20 mouse cellular contexts compared by ENCODE assay signal in genomic region chr3:126324872-126325498, GRCm38 (mm10). TPM values are rescaled to one million over a fixed set of nuclear protein-coding genes. Genes with fewer than 3 reads are reported as not detected.
DNase-seq lines count a peak whose midpoint lies in the region; ATAC-seq lines count a peak whose summit lies in the region.
"Had no signal": no experiment of that assay in that cellular context is flagged by ENCODE, and none has a peak within 500 bp of the region (broad histone marks: within the 10 kb centered on the region; RNA-seq: fewer than 3 reads in every experiment).

No protein-coding gene starts in this region.

- no peak for DNase-seq in forebrain, embryonic 11.5 days (ENCODE audit: low spot score)
- no peak for DNase-seq in forebrain, embryonic 10.5 days (ENCODE audit: extremely low spot score, low spot score)
- DNase-seq in embryo, embryonic 11.5 days (ENCODE audit: low read depth, low spot score) = peak; percentile 11
- DNase-seq in spleen, adult 12 weeks (ENCODE audit: low spot score) = no peak
- no peak for DNase-seq in adrenal gland, postnatal 4 days (ENCODE audit: low spot score in 2 of 2)
- DNase-seq: B cell, adult 2 months; cerebellum, adult 11 months; gastrocnemius, adult 2 months; heart, postnatal 4 days; kidney, adult 2 months; kidney, postnatal 25 days; layer of hippocampus, adult 9-11 months; right cerebral cortex, postnatal 14 days had no signal

- no peak overlapping the region for H3K9ac ChIP-seq in forebrain, embryonic 11.5 days (ENCODE audit: low read length)
- H3K9ac ChIP-seq in intestine, embryonic 15.5 days = no peak overlapping the region
- H3K9ac ChIP-seq in intestine, embryonic 16.5 days (ENCODE audit: low read depth, low read length) = no peak overlapping the region
- H3K9ac ChIP-seq in limb, embryonic 13.5 days = no peak overlapping the region
- H3K9ac ChIP-seq: liver, embryonic 12.5 days had no signal

- 37% methylated on average over 4 of the region's 4 CpGs for WGBS in forebrain, embryonic 11.5 days
- WGBS in forebrain, embryonic 10.5 days = 61% methylated on average over 4 of the region's 4 CpGs
- WGBS in intestine, embryonic 15.5 days = 43% methylated on average over 4 of the region's 4 CpGs
- 49% methylated on average over 4 of the region's 4 CpGs for WGBS in intestine, embryonic 16.5 days
- 35% methylated on average over 4 of the region's 4 CpGs for WGBS in limb, embryonic 13.5 days

- no peaks in the 10 kb centered on the region for H3K9me3 ChIP-seq in forebrain, embryonic 11.5 days (ENCODE audit: control insufficient read depth, low read length)
- no peaks in the 10 kb centered on the region for H3K9me3 ChIP-seq in forebrain, embryonic 10.5 days
- H3K9me3 ChIP-seq in intestine, embryonic 15.5 days = no peaks in the 10 kb centered on the region
- H3K9me3 ChIP-seq in intestine, embryonic 16.5 days (ENCODE audit: control insufficient read depth, low read length) = no peaks in the 10 kb centered on the region
- no peaks in the 10 kb centered on the region for H3K9me3 ChIP-seq in limb, embryonic 13.5 days
- H3K9me3 ChIP-seq: liver, embryonic 12.5 days had no signal

- no peaks in the 10 kb centered on the region for H3K27me3 ChIP-seq in forebrain, embryonic 11.5 days (ENCODE audit: control insufficient read depth, insufficient read depth, low read length)
- H3K27me3 ChIP-seq in forebrain, embryonic 10.5 days (ENCODE audit: poor library complexity, severe bottlenecking) = no peaks in the 10 kb centered on the region
- H3K27me3 ChIP-seq in intestine, embryonic 15.5 days (replicated peaks) = no peaks in the 10 kb centered on the region
- no peaks in the 10 kb centered on the region for H3K27me3 ChIP-seq in intestine, embryonic 16.5 days (replicated peaks; ENCODE audit: control insufficient read depth, insufficient read depth, low read length)
- H3K27me3 ChIP-seq in limb, embryonic 13.5 days = no peaks in the 10 kb centered on the region
- H3K27me3 ChIP-seq: liver, embryonic 12.5 days had no signal

- no peak overlapping the region for H3K4me2 ChIP-seq in forebrain, embryonic 11.5 days (ENCODE audit: low read depth, low read length, severe bottlenecking)
- H3K4me2 ChIP-seq in intestine, embryonic 15.5 days (replicated peaks) = no peak overlapping the region
- no peak overlapping the region for H3K4me2 ChIP-seq in intestine, embryonic 16.5 days (ENCODE audit: low read depth, low read length)
- no peak overlapping the region for H3K4me2 ChIP-seq in limb, embryonic 13.5 days (replicated peaks)
- H3K4me2 ChIP-seq: heart, embryonic 11.5 days; liver, embryonic 12.5 days had no signal

- no peaks in the 10 kb centered on the region for H3K4me1 ChIP-seq in forebrain, embryonic 11.5 days (replicated peaks; ENCODE audit: control insufficient read depth, insufficient read depth, low read length)
- peaks cover 6% of the 10 kb centered on the region for H3K4me1 ChIP-seq in forebrain, embryonic 10.5 days
- no peaks in the 10 kb centered on the region for H3K4me1 ChIP-seq in intestine, embryonic 15.5 days (replicated peaks)
- H3K4me1 ChIP-seq in intestine, embryonic 16.5 days (ENCODE audit: control insufficient read depth, insufficient read depth, low read length) = no peaks in the 10 kb centered on the region; the same call in 1 of the 2 replicates
- peaks cover 15% of the 10 kb centered on the region; the same call in 1 of the 2 replicates for H3K4me1 ChIP-seq in limb, embryonic 13.5 days
- H3K4me1 ChIP-seq: liver, embryonic 12.5 days had no signal

- ATAC-seq in forebrain, embryonic 11.5 days (replicated peaks; ENCODE audit: low FRiP score) = 0 out of 2 replicates have a peak, but pooled peaks have one; percentile 19
- ATAC-seq in intestine, embryonic 15.5 days = peak; percentile 43; the same call in 1 of the 2 replicates
- no peak for ATAC-seq in intestine, embryonic 16.5 days
- peak; percentile 35; the same call in 1 of the 2 replicates for ATAC-seq in limb, embryonic 13.5 days (ENCODE audit: low FRiP score, low read depth)
- ATAC-seq: liver, embryonic 12.5 days had no signal

- no peaks in the 10 kb centered on the region for H3K36me3 ChIP-seq in forebrain, embryonic 11.5 days (ENCODE audit: control insufficient read depth, insufficient read depth, low read length)
- no peaks in the 10 kb centered on the region for H3K36me3 ChIP-seq in forebrain, embryonic 10.5 days (replicated peaks)
- H3K36me3 ChIP-seq in intestine, embryonic 15.5 days = no peaks in the 10 kb centered on the region
- no peaks in the 10 kb centered on the region for H3K36me3 ChIP-seq in intestine, embryonic 16.5 days (ENCODE audit: control insufficient read depth, insufficient read depth, low read length)
- H3K36me3 ChIP-seq in limb, embryonic 13.5 days = no peaks in the 10 kb centered on the region
- H3K36me3 ChIP-seq: liver, embryonic 12.5 days had no signal

- no peak overlapping the region for H3K27ac ChIP-seq in forebrain, embryonic 11.5 days (ENCODE audit: low read depth, low read length)
- no peak overlapping the region for H3K27ac ChIP-seq in forebrain, embryonic 10.5 days
- H3K27ac ChIP-seq in intestine, embryonic 15.5 days = no peak overlapping the region
- H3K27ac ChIP-seq in intestine, embryonic 16.5 days (ENCODE audit: low read length) = no peak overlapping the region
- H3K27ac ChIP-seq in limb, embryonic 13.5 days = no peak overlapping the region
- H3K27ac ChIP-seq: gastrocnemius, adult 2 months; liver, embryonic 12.5 days had no signal

- H3K4me3 ChIP-seq in forebrain, embryonic 11.5 days (ENCODE audit: low read depth, low read length) = no peak overlapping the region
- no peak overlapping the region for H3K4me3 ChIP-seq in forebrain, embryonic 10.5 days
- H3K4me3 ChIP-seq in intestine, embryonic 15.5 days (replicated peaks) = no peak overlapping the region
- H3K4me3 ChIP-seq in intestine, embryonic 16.5 days (ENCODE audit: low read length) = no peak overlapping the region
- no peak overlapping the region for H3K4me3 ChIP-seq in limb, embryonic 13.5 days
- H3K4me3 ChIP-seq: erythroblast, embryonic 14.5 days; gastrocnemius, adult 2 months; liver, embryonic 12.5 days had no signal

RNA-seq across cellular contexts. Expression of gene Arsj, which starts 38.5 kb away (rescaled TPM):
- 0.15 and 0.20 TPM in 2 replicates for polyA plus RNA-seq in forebrain, embryonic 11.5 days (2014; fragmentation: Nextera tagmentation; extraction: Ambion mirVana)
- polyA plus RNA-seq in forebrain, embryonic 10.5 days (2016; fragmentation: Nextera tagmentation; extraction: Ambion mirVana) = 0.05 and 0.10 TPM in 2 replicates
- 1.7 and 1.8 TPM in 2 replicates for polyA plus RNA-seq in intestine, embryonic 15.5 days (2015; fragmentation: Nextera tagmentation; extraction: Ambion mirVana)
- polyA plus RNA-seq in intestine, embryonic 16.5 days (2015; fragmentation: Nextera tagmentation; extraction: Ambion mirVana) = 1.6 and 1.7 TPM in 2 replicates
- polyA plus RNA-seq in limb, embryonic 13.5 days (2015; fragmentation: Nextera tagmentation; extraction: Ambion mirVana) = 6.4 and 7.4 TPM in 2 replicates
- total RNA-seq in adrenal gland, postnatal 4 days (2021) = under 1 TPM; 0.85 to 0.90 TPM
- total RNA-seq: megakaryocyte, adult 5-6 weeks had no signal
- polyA plus RNA-seq: erythroblast, embryonic 14.5 days; liver, embryonic 12.5 days had no signal
